9 mouse cellular contexts compared by ENCODE assay signal in genomic region chr7:109707023-109707785, GRCm38 (mm10). TPM values are rescaled to one million over a fixed set of nuclear protein-coding genes. Genes with fewer than 3 reads are reported as not detected.
DNase-seq lines count a peak whose midpoint lies in the region; ATAC-seq and TF ChIP-seq lines count a peak whose summit lies in the region.
"Had no signal": no experiment of that assay in that cellular context is flagged by ENCODE, and none has a peak within 500 bp of the region (broad histone marks: within the 10 kb centered on the region; RNA-seq: fewer than 3 reads in every experiment).

No protein-coding gene starts in this region.

- WGBS in forebrain, postnatal 0 days = 56% methylated on average over 4 of the region's 4 CpGs
- 65% methylated on average over 4 of the region's 4 CpGs for WGBS in forebrain, embryonic 11.5 days
- 40% methylated on average over 4 of the region's 4 CpGs for WGBS in thymus, adult 2 months

- no peak for TF ChIP-seq POLR2A in thymus, adult 2 months (IDR thresholded peaks at IDR 0.05; ENCODE audit: control insufficient read depth, extremely low read depth, insufficient read depth, low read length, poor library complexity)

- H3K27me3 ChIP-seq in forebrain, postnatal 0 days (ENCODE audit: insufficient read depth, low read length) = no peaks in the 10 kb centered on the region
- 0 out of 2 replicates have a peak, but pooled peaks cover 4% of the 10 kb centered on the region for H3K27me3 ChIP-seq in forebrain, embryonic 11.5 days (ENCODE audit: control insufficient read depth, insufficient read depth, low read length)
- no peaks in the 10 kb centered on the region for H3K27me3 ChIP-seq in thymus, adult 2 months (ENCODE audit: control insufficient read depth, insufficient read depth, low read length)

- no peak overlapping the region for H3K4me3 ChIP-seq in forebrain, postnatal 0 days (ENCODE audit: low read depth, low read length)
- H3K4me3 ChIP-seq in forebrain, embryonic 11.5 days (ENCODE audit: low read depth, low read length) = no peak overlapping the region
- no peak overlapping the region for H3K4me3 ChIP-seq in thymus, adult 2 months (ENCODE audit: control insufficient read depth, insufficient read depth, low read length)

- no peak overlapping the region for H3K27ac ChIP-seq in forebrain, postnatal 0 days (ENCODE audit: low read depth, low read length)
- no peak overlapping the region for H3K27ac ChIP-seq in forebrain, embryonic 11.5 days (ENCODE audit: low read depth, low read length)
- no peak overlapping the region for H3K27ac ChIP-seq in thymus, adult 2 months (ENCODE audit: control insufficient read depth, insufficient read depth, low read length)

- TF ChIP-seq CTCF in forebrain, postnatal 0 days (IDR thresholded peaks at IDR 0.05; ENCODE audit: low read depth) = peak; percentile 77
- no peak for TF ChIP-seq CTCF in thymus, adult 2 months (IDR thresholded peaks at IDR 0.05; ENCODE audit: borderline replicate concordance, control insufficient read depth, extremely low read depth, insufficient read depth, low read length, poor library complexity)

- H3K4me1 ChIP-seq in forebrain, postnatal 0 days (ENCODE audit: insufficient read depth) = no peaks in the 10 kb centered on the region
- no peaks in the 10 kb centered on the region; the same call in 1 of the 2 replicates for H3K4me1 ChIP-seq in forebrain, embryonic 11.5 days (replicated peaks; ENCODE audit: control insufficient read depth, insufficient read depth, low read length)
- H3K4me1 ChIP-seq in thymus, adult 2 months (replicated peaks; ENCODE audit: control insufficient read depth, insufficient read depth, low read length) = peaks cover 6% of the 10 kb centered on the region

- H3K9me3 ChIP-seq in forebrain, postnatal 0 days (ENCODE audit: low read length) = no peaks in the 10 kb centered on the region
- H3K9me3 ChIP-seq in forebrain, embryonic 11.5 days (ENCODE audit: control insufficient read depth, low read length) = no peaks in the 10 kb centered on the region

- H3K36me3 ChIP-seq in forebrain, postnatal 0 days (ENCODE audit: insufficient read depth) = 0 out of 2 replicates have a peak, but pooled peaks cover 10% of the 10 kb centered on the region
- H3K36me3 ChIP-seq in forebrain, embryonic 11.5 days (ENCODE audit: control insufficient read depth, insufficient read depth, low read length) = no peaks in the 10 kb centered on the region; the same call in 1 of the 2 replicates
- H3K36me3 ChIP-seq in thymus, adult 2 months (ENCODE audit: control insufficient read depth, insufficient read depth, low read length) = peaks cover 27% of the 10 kb centered on the region

- no peak overlapping the region for H3K4me2 ChIP-seq in forebrain, postnatal 0 days (ENCODE audit: low read depth)
- H3K4me2 ChIP-seq in forebrain, embryonic 11.5 days (ENCODE audit: low read depth, low read length, severe bottlenecking) = no peak overlapping the region

- DNase-seq in forebrain, postnatal 0 days = peak; percentile 73
- no peak for DNase-seq in forebrain, embryonic 11.5 days (ENCODE audit: low spot score)
- peak; percentile 44 for DNase-seq in thymus, adult 2 months
- DNase-seq in thymus, adult 18-20 months = no peak
- peak; percentile 77 for DNase-seq in induced T-regulatory cell, adult 2 months (ENCODE audit: low read depth)
- DNase-seq in lung, postnatal 36 days = peak; percentile 87
- DNase-seq in thymus, postnatal 25 days = peak; percentile 59

- no peak overlapping the region for H3K9ac ChIP-seq in forebrain, postnatal 0 days
- H3K9ac ChIP-seq in forebrain, embryonic 11.5 days (ENCODE audit: low read length) = no peak overlapping the region

- no peak for ATAC-seq in forebrain, postnatal 0 days
- ATAC-seq in forebrain, embryonic 11.5 days (replicated peaks; ENCODE audit: low FRiP score) = no peak
- ATAC-seq in common myeloid progenitor, adult 5-6 weeks (replicated peaks; ENCODE audit: low read depth, poor library complexity, severe bottlenecking) = peak; percentile 40; the same call in 1 of the 2 replicates

RNA-seq across cellular contexts. Expression of gene Akip1, which starts 3.7 kb away (rescaled TPM):
- 7.8 and 15.5 TPM in 2 replicates for total RNA-seq in forebrain, postnatal 0 days (2014; rRNA removed)
- 14.3 and 17.5 TPM in 2 replicates for polyA plus RNA-seq in forebrain, postnatal 0 days (2015; fragmentation: Nextera tagmentation; extraction: Ambion mirVana)
- 18.3 and 19.6 TPM in 2 replicates for polyA plus RNA-seq in forebrain, embryonic 11.5 days (2014; fragmentation: Nextera tagmentation; extraction: Ambion mirVana)
- polyA plus RNA-seq in thymus, adult 2 months (2012; rRNA removed) = 13.8 and 14.6 TPM in 2 replicates
- 29.0 and 61.0 TPM in 2 replicates for total RNA-seq in common myeloid progenitor, adult 5-6 weeks (2017)

RNA-seq across cellular contexts. Expression of gene St5, which starts 3.8 kb away (rescaled TPM):
- total RNA-seq in forebrain, postnatal 0 days (2014; rRNA removed) = 8.5 and 18.0 TPM in 2 replicates
- 11.6 and 12.3 TPM in 2 replicates for polyA plus RNA-seq in forebrain, postnatal 0 days (2015; fragmentation: Nextera tagmentation; extraction: Ambion mirVana)
- polyA plus RNA-seq in forebrain, embryonic 11.5 days (2014; fragmentation: Nextera tagmentation; extraction: Ambion mirVana) = 32.8 TPM in 2 replicates
- 20.8 and 21.7 TPM in 2 replicates for polyA plus RNA-seq in thymus, adult 2 months (2012; rRNA removed)
- 5.6 and 11.7 TPM in 2 replicates for total RNA-seq in common myeloid progenitor, adult 5-6 weeks (2017)

RNA-seq across cellular contexts. Expression of gene BC051019, which starts 16.4 kb away (rescaled TPM):
- total RNA-seq in forebrain, postnatal 0 days (2014; rRNA removed) = 0.33 and 0.46 TPM in 2 replicates
- 1.1 and 1.4 TPM in 2 replicates for polyA plus RNA-seq in forebrain, postnatal 0 days (2015; fragmentation: Nextera tagmentation; extraction: Ambion mirVana)
- not detected in 2 replicates for polyA plus RNA-seq in forebrain, embryonic 11.5 days (2014; fragmentation: Nextera tagmentation; extraction: Ambion mirVana)
- 0.20 and 0.43 TPM in 2 replicates for polyA plus RNA-seq in thymus, adult 2 months (2012; rRNA removed)
- total RNA-seq in common myeloid progenitor, adult 5-6 weeks (2017) = not detected in 2 replicates
- total RNA-seq: left cerebral cortex, postnatal 10 days had no signal

RNA-seq across cellular contexts. Expression of gene Ascl3, which starts 24.3 kb away (rescaled TPM):
- total RNA-seq in forebrain, postnatal 0 days (2014; rRNA removed) = not detected in 2 replicates
- polyA plus RNA-seq in forebrain, postnatal 0 days (2015; fragmentation: Nextera tagmentation; extraction: Ambion mirVana) = 0.29 TPM in 1 of 2 replicates, not detected in the other
- polyA plus RNA-seq in forebrain, embryonic 11.5 days (2014; fragmentation: Nextera tagmentation; extraction: Ambion mirVana) = 0.28 TPM in 1 of 2 replicates, not detected in the other
- polyA plus RNA-seq in thymus, adult 2 months (2012; rRNA removed) = 0.70 and 1.1 TPM in 2 replicates
- not detected in 2 replicates for total RNA-seq in common myeloid progenitor, adult 5-6 weeks (2017)
- total RNA-seq: left cerebral cortex, postnatal 10 days had no signal

RNA-seq across cellular contexts. Expression of gene Tmem9b, which starts 45.5 kb away (rescaled TPM):
- 109 and 139 TPM in 2 replicates for total RNA-seq in forebrain, postnatal 0 days (2014; rRNA removed)
- 157 and 178 TPM in 2 replicates for polyA plus RNA-seq in forebrain, postnatal 0 days (2015; fragmentation: Nextera tagmentation; extraction: Ambion mirVana)
- 45.7 and 47.1 TPM in 2 replicates for polyA plus RNA-seq in forebrain, embryonic 11.5 days (2014; fragmentation: Nextera tagmentation; extraction: Ambion mirVana)
- polyA plus RNA-seq in thymus, adult 2 months (2012; rRNA removed) = 38.8 and 45.3 TPM in 2 replicates
- 11.0 and 21.5 TPM in 2 replicates for total RNA-seq in common myeloid progenitor, adult 5-6 weeks (2017)

Comparison
In these comparisons a context has a peak if more than half of its experiments do, and no peak if none do; other contexts are left out.
1. DNase-seq: peak in forebrain, postnatal 0 days (single experiment), thymus, adult 2 months (single experiment), induced T-regulatory cell, adult 2 months (single experiment), lung, postnatal 36 days (single experiment) and thymus, postnatal 25 days (single experiment); none in forebrain, embryonic 11.5 days (single experiment) and thymus, adult 18-20 months (0 of 2).